8 mouse cellular contexts compared by ENCODE assay signal in the genomic region with DNA sequence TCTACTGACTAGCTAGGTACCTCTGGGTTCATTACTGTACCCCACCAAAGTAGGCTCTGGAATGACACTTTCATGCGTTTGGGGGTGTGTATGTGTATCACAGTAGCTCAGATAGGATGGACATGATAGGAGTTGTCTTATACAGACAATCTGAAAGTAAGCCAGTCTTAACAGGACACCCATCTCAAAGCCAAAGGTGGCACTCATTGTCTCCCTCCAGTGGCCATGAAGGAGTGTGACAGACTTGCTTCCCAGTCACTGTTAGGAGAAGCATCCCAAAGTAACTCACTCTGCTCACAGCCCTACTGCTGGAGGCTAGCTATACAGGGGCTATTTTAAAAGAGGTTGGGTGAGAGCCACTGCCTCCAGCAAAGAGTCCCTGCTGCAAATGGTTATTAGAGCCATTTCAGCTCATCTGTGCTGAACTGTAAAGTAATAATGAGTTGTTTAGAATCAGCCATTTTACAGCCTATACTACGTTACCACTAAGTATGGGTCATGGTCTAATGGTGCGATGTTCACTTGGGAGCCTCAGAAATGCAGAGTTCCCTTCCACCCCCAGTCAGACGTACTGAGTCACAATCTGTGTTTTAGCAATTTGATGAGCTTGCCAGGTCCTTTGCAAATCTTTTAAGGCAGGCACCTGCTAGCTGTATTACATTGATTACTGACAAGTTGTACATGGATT.
DNase-seq lines count a peak whose midpoint lies in the region; ATAC-seq and TF ChIP-seq lines count a peak whose summit lies in the region.

No protein-coding gene starts in this region.

- H3K27me3 ChIP-seq in heart, adult 2 months (ENCODE audit: control insufficient read depth, insufficient read depth, low read length) = no peaks in the 10 kb centered on the region
- no peaks in the 10 kb centered on the region for H3K27me3 ChIP-seq in heart, embryonic 12.5 days (replicated peaks)
- no peaks in the 10 kb centered on the region for H3K27me3 ChIP-seq in splenic B cell, adult 2 months (ENCODE audit: control insufficient read depth, insufficient read depth, low read length, poor library complexity, severe bottlenecking)

- no peaks in the 10 kb centered on the region for H3K9me3 ChIP-seq in heart, embryonic 12.5 days (replicated peaks)

- H3K36me3 ChIP-seq in heart, adult 2 months (ENCODE audit: control insufficient read depth, insufficient read depth, low read length) = no peaks in the 10 kb centered on the region
- H3K36me3 ChIP-seq in heart, embryonic 12.5 days = no peaks in the 10 kb centered on the region; the same call in 1 of the 2 replicates
- no peaks in the 10 kb centered on the region for H3K36me3 ChIP-seq in splenic B cell, adult 2 months (ENCODE audit: control insufficient read depth, insufficient read depth, low read length, poor library complexity, severe bottlenecking)

- 85% methylated on average over 4 of the region's 4 CpGs for WGBS in heart, adult 2 months
- WGBS in heart, embryonic 12.5 days = 75% methylated on average over 4 of the region's 4 CpGs

- intact Hi-C loops in heart, adult 2 months (cut with DNase I) = loop anchor here (1.0 to 5.0 kb wide), 2 partner anchors 181 to 259 kb away; partner anchors contain the start of gene Cers6
- intact Hi-C loops in heart, postnatal 25 days (cut with DNase I) = loop anchor here (1.0 kb wide), 1 partner anchor 259 kb away; no protein-coding TSS in a partner anchor

- no peak overlapping the region for H3K4me3 ChIP-seq in heart, adult 2 months
- H3K4me3 ChIP-seq in heart, embryonic 12.5 days = no peak overlapping the region

- no peak for TF ChIP-seq POLR2A in heart, adult 2 months (IDR thresholded peaks at IDR 0.05; ENCODE audit: insufficient read depth, low read depth, low read length)

- H3K4me1 ChIP-seq in heart, adult 2 months (ENCODE audit: control insufficient read depth, insufficient read depth, low read length) = no peaks in the 10 kb centered on the region
- peaks cover 8% of the 10 kb centered on the region; the same call in 1 of the 2 replicates for H3K4me1 ChIP-seq in heart, embryonic 12.5 days (replicated peaks)

- no peak overlapping the region for H3K27ac ChIP-seq in heart, adult 2 months
- no peak overlapping the region for H3K27ac ChIP-seq in heart, embryonic 12.5 days (ENCODE audit: poor library complexity, severe bottlenecking)

- H3K9ac ChIP-seq in heart, adult 2 months (ENCODE audit: low read depth, low read length) = no peak overlapping the region
- no peak overlapping the region for H3K9ac ChIP-seq in heart, embryonic 12.5 days

- DNase-seq in heart, adult 2 months = peak; percentile 29 to 39
- DNase-seq in ZHBTc4 (ENCODE audit: low read depth, low spot score) = peak; percentile 88
- DNase-seq in heart, postnatal 25 days (ENCODE audit: low spot score) = peak; percentile 4
- peak; percentile 54 to 63 for DNase-seq in kidney, postnatal 36 days
- peak; percentile 35 to 61 for DNase-seq in lung, postnatal 4 days
- DNase-seq in splenic B cell, adult 2 months (ENCODE audit: low read depth, low spot score) = peak; percentile 68

- H3K4me2 ChIP-seq in heart, embryonic 12.5 days = no peak overlapping the region

- peak; percentile 85 for TF ChIP-seq CTCF in heart, adult 2 months (IDR thresholded peaks at IDR 0.05)

- no peaks in the 10 kb centered on the region for H3K79me2 ChIP-seq in heart, adult 2 months (replicated peaks; ENCODE audit: control insufficient read depth, insufficient read depth, low read length)

- no peak for TF ChIP-seq EP300 in heart, adult 2 months (IDR thresholded peaks at IDR 0.05; ENCODE audit: insufficient read depth, low read depth, low read length)

- ATAC-seq in heart, embryonic 12.5 days (ENCODE audit: insufficient number of reproducible peaks, low FRiP score) = no peak
- peak; percentile 88 for ATAC-seq in common myeloid progenitor, adult 5-6 weeks (replicated peaks; ENCODE audit: low read depth, poor library complexity, severe bottlenecking)

Comparison
In these comparisons a context has a peak if more than half of its experiments do, and no peak if none do; other contexts are left out.
1. DNase-seq: peak in every context shown above with its lines; median percentile 88 in ZHBTc4; 68 in splenic B cell, adult 2 months; 58 in kidney, postnatal 36 days; 48 in lung, postnatal 4 days; 34 in heart, adult 2 months; 4 in heart, postnatal 25 days.